Mouse (Mus musculus): Measurements from ENCODE around the gene Larp6.

The Larp6 gene

GRCm38 (mm10) chr9:60757817-60758216, 45.0 kb downstream of the Larp6 start:
- no peak for DNase-seq (ENCODE audit: low read depth, low spot score)

GRCm38 (mm10) chr9:60759436-60760007, 46.7 kb downstream of the Larp6 start:
- DNase-seq (ENCODE audit: low read depth, low spot score), result peak; percentile 12

GRCm38 (mm10) chr9:60765181-60765580, 52.4 kb downstream of the Larp6 start:
- DNase-seq (ENCODE audit: low read depth, low spot score), result no peak

- peak; percentile 4 for DNase-seq (ENCODE audit: low read depth, low spot score)
These were observed 55.6 kb downstream of the Larp6 start for GRCm38 (mm10) chr9:60768393-60768792.

- DNase-seq (ENCODE audit: low read depth, low spot score), result no peak
These were observed 56.9 kb downstream of the Larp6 start for GRCm38 (mm10) chr9:60769711-60770111.

- DNase-seq (ENCODE audit: low read depth, low spot score), result no peak
These were observed 60.9 kb downstream of the Larp6 start for GRCm38 (mm10) chr9:60773713-60774112.

- DNase-seq (ENCODE audit: low read depth, low spot score), result peak; percentile 5
These were observed 64.1 kb downstream of the Larp6 start for GRCm38 (mm10) chr9:60776899-60777298.

- no peak for DNase-seq (ENCODE audit: low read depth, low spot score)
These were observed 69.4 kb downstream of the Larp6 start for GRCm38 (mm10) chr9:60782057-60782789.

GRCm38 (mm10) chr9:60785069-60785468, 72.3 kb downstream of the Larp6 start:
- DNase-seq (ENCODE audit: low read depth, low spot score), result no peak

- no peak for DNase-seq (ENCODE audit: low read depth, low spot score)
These were observed 74.8 kb downstream of the Larp6 start for GRCm38 (mm10) chr9:60787517-60788110.
